Mouse (Mus musculus) olfactory bulb, adult 2 months (tissue): ENCODE measurements around the gene Stk10.

ENCODE experiments used
- CTCF ChIP-seq: fragments of 200-500 bp; IDR thresholded peaks from 2 replicates; pipeline ENCODE4 v1.5.1; 2012; ENCODE audit warnings: low read depth, mild to moderate bottlenecking, low read length, moderate library complexity; ENCODE audit not compliant: insufficient read depth
- POLR2A ChIP-seq: fragments of 200-500 bp; IDR thresholded peaks from 2 replicates; pipeline ENCODE4 v1.6.1; 2012; ENCODE audit warnings: mild to moderate bottlenecking, low read depth, low read length, moderate library complexity; ENCODE audit not compliant: insufficient read depth

DNA sequence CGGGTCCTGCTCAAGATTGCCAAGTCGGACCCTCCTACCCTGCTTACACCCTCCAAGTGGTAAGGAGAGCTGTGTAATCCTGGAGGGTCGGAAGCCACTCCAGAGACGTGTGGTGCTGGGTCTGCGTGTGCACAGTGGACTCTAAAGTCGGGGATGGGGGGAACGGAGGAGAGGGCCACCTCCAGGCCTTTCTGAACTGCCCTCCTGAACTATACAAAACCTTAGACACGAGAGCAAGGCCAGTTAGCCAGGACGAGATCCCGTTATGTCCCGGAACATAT lies 55.7 kb downstream of the Stk10 start:
- no peak for TF ChIP-seq CTCF
- TF ChIP-seq POLR2A, result no peak
